Mouse (Mus musculus) CH12.LX (cell line): ENCODE results near the gene Dlg2. TPM values are rescaled to one million over a fixed set of nuclear protein-coding genes. Genes with fewer than 3 reads are reported as not detected.

Experiments used
- DNase-seq: peaks from one replicate; pipeline ENCODE4 v3.0.0-alpha.2; 2013; ENCODE audit errors: extremely low read depth
- H3K27ac ChIP-seq: 2 replicates; pipeline ENCODE4 v1.5.1; 2012; ENCODE audit warnings: low read depth, mild to moderate bottlenecking, control low read depth, moderate library complexity; ENCODE audit not compliant: insufficient read depth
- H3K27me3 ChIP-seq: replicated peaks from 2 replicates; pipeline ENCODE3; 2012; ENCODE audit warnings: inconsistent platforms
- H3K36me3 ChIP-seq, 2 experiments: replicated peaks in 1 of 2; 2 replicates each; pipeline versions ENCODE3 to v1.6.1; 2012; ENCODE audit warnings: inconsistent platforms in 1 of 2, low read length in 1 of 2, mild to moderate bottlenecking in 1 of 2, mixed read lengths in 1 of 2, moderate library complexity in 1 of 2; ENCODE audit not compliant: control insufficient read depth in 1 of 2, insufficient read depth in 1 of 2
- H3K4me1 ChIP-seq, 2 experiments: 2 replicates each; pipeline ENCODE4 v1.6.1; 2012; ENCODE audit warnings: inconsistent platforms in 1 of 2, moderate library complexity in 1 of 2; ENCODE audit not compliant: insufficient read depth in 2 of 2, control insufficient read depth in 1 of 2
- H3K4me2 ChIP-seq: 2 replicates; pipeline ENCODE4 v1.6.1; 2012; ENCODE audit warnings: low read depth, mild to moderate bottlenecking, control low read depth; ENCODE audit not compliant: poor library complexity, insufficient read depth, severe bottlenecking
- H3K4me3 ChIP-seq, 3 experiments: fragments of 150-350 bp in 1 of 3; sonication (generic) in 1 of 3; replicated peaks in 1 of 3; 2 replicates each; pipeline versions ENCODE3 to v1.5.1; 2011 to 2012; ENCODE audit warnings: low read depth in 2 of 3, low read length in 2 of 3, mild to moderate bottlenecking in 2 of 3, moderate library complexity in 2 of 3, control low read depth in 1 of 3, improper control_type of control experiment in 1 of 3, inconsistent platforms in 1 of 3, mixed read lengths in 1 of 3; ENCODE audit not compliant: poor library complexity in 1 of 3
- H3K79me2 ChIP-seq: replicated peaks from 2 replicates; pipeline ENCODE4 v1.6.1; 2012; ENCODE audit warnings: mild to moderate bottlenecking, moderate library complexity; ENCODE audit not compliant: control insufficient read depth, poor library complexity, insufficient read depth, severe bottlenecking; ENCODE audit errors: extremely low read depth
- H3K9ac ChIP-seq: 2 replicates; pipeline ENCODE4 v1.6.1; 2012; ENCODE audit warnings: low read depth, mild to moderate bottlenecking, control low read depth, moderate library complexity; ENCODE audit not compliant: insufficient read depth
- H3K9me3 ChIP-seq: replicated peaks from 2 replicates; pipeline ENCODE3; 2012; ENCODE audit warnings: low read length, inconsistent platforms, mixed read lengths
- BHLHE40 ChIP-seq: IDR thresholded peaks from 2 replicates; pipeline ENCODE4 v1.6.1; 2011; ENCODE audit warnings: mild to moderate bottlenecking, low read depth, low read length, improper control_type of control experiment
- CHD1 ChIP-seq: IDR thresholded peaks from 2 replicates; pipeline ENCODE4 v1.6.1; 2012; ENCODE audit warnings: low read depth, low read length, improper control_type of control experiment, inconsistent platforms
- CTCF ChIP-seq, 2 experiments: IDR thresholded peaks in 1 of 2; conservative IDR thresholded peaks in 1 of 2; 2 replicates each; pipeline ENCODE4 v1.5.1; 2011 to 2012; ENCODE audit warnings: low read depth in 2 of 2, low read length in 2 of 2, improper control_type of control experiment in 1 of 2, inconsistent platforms in 1 of 2, mild to moderate bottlenecking in 1 of 2, moderate library complexity in 1 of 2
- ELF1 ChIP-seq: IDR thresholded peaks from 2 replicates; pipeline ENCODE4 v1.6.1; 2014; ENCODE audit warnings: low read depth, mild to moderate bottlenecking, inconsistent platforms, low read length, improper control_type of control experiment
- ETS1 ChIP-seq: conservative IDR thresholded peaks from 2 replicates; pipeline ENCODE4 v1.6.1; 2012; ENCODE audit warnings: low read depth, mild to moderate bottlenecking, inconsistent platforms, low read length, improper control_type of control experiment, moderate library complexity
- IRF4 ChIP-seq: IDR thresholded peaks from 2 replicates; pipeline ENCODE4 v1.6.1; 2014; ENCODE audit warnings: low read depth, mild to moderate bottlenecking, inconsistent platforms, low read length, improper control_type of control experiment
- JUN ChIP-seq: IDR thresholded peaks from 2 replicates; pipeline ENCODE4 v1.6.1; 2011; ENCODE audit warnings: low read depth, mild to moderate bottlenecking, low read length, improper control_type of control experiment, moderate library complexity; ENCODE audit not compliant: insufficient read depth
- MAX ChIP-seq: IDR thresholded peaks from 2 replicates; pipeline ENCODE4 v1.6.1; 2011; ENCODE audit warnings: low read length, improper control_type of control experiment
- MAZ ChIP-seq: IDR thresholded peaks from 2 replicates; pipeline ENCODE4 v1.6.1; 2012; ENCODE audit warnings: low read depth, mild to moderate bottlenecking, inconsistent platforms, low read length, improper control_type of control experiment, moderate library complexity
- MXI1 ChIP-seq: IDR thresholded peaks from 2 replicates; pipeline ENCODE4 v1.6.1; 2011; ENCODE audit warnings: mild to moderate bottlenecking, low read depth, low read length, improper control_type of control experiment
- MYC ChIP-seq: IDR thresholded peaks from 2 replicates; pipeline ENCODE4 v1.6.1; 2011; ENCODE audit warnings: low read depth, mild to moderate bottlenecking, improper control_type of control experiment, low read length
- POLR2A ChIP-seq: IDR thresholded peaks from 2 replicates; pipeline ENCODE4 v1.6.1; 2011; ENCODE audit warnings: low read depth, mild to moderate bottlenecking, improper control_type of control experiment, low read length
- RCOR1 ChIP-seq: conservative IDR thresholded peaks from 2 replicates; pipeline ENCODE4 v1.6.1; 2012; ENCODE audit warnings: low read depth, mild to moderate bottlenecking, inconsistent platforms, low read length, improper control_type of control experiment
- SMC3 ChIP-seq: IDR thresholded peaks from 2 replicates; pipeline ENCODE4 v1.6.1; 2011; ENCODE audit warnings: low read depth, low read length, improper control_type of control experiment
- TCF12 ChIP-seq: IDR thresholded peaks from 2 replicates; pipeline ENCODE4 v1.6.1; 2014; ENCODE audit warnings: low read depth, mild to moderate bottlenecking, inconsistent platforms, low read length, improper control_type of control experiment
- UBTF ChIP-seq: IDR thresholded peaks from 2 replicates; pipeline ENCODE4 v1.6.1; 2012; ENCODE audit warnings: low read depth, mild to moderate bottlenecking, inconsistent platforms, low read length, improper control_type of control experiment, moderate library complexity
- USF1 ChIP-seq: IDR thresholded peaks from 2 replicates; pipeline ENCODE4 v1.6.1; 2014; ENCODE audit warnings: low read depth, mild to moderate bottlenecking, inconsistent platforms, low read length, improper control_type of control experiment
- ZC3H11A ChIP-seq: IDR thresholded peaks from 2 replicates; pipeline ENCODE4 v1.6.1; 2012; ENCODE audit warnings: low read depth, mild to moderate bottlenecking, inconsistent platforms, low read length, improper control_type of control experiment
- ZKSCAN1 ChIP-seq: IDR thresholded peaks from 2 replicates; pipeline ENCODE4 v1.6.1; 2012; ENCODE audit warnings: low read depth, inconsistent platforms, low read length, improper control_type of control experiment, borderline replicate concordance
- dilution Hi-C: fragments of 300-500 bp; cut with MboI; formaldehyde crosslinking; loops from 2 replicates; pipeline ENCODE4 v1.14.3; 2020; ENCODE audit warnings: low sequenced_read_pairs; ENCODE audit not compliant: extremely low pct_unique_long_range_greater_than_20kb, extremely low pct_ligation_motif_present
- in situ Hi-C: fragments of 300-500 bp; cut with MboI; formaldehyde crosslinking; loops from 3 replicates; pipeline ENCODE4 v1.14.3; 2019; ENCODE audit warnings: low sequenced_read_pairs, low pct_ligation_motif_present, low pct_unique_long_range_greater_than_20kb, mixed read lengths
- polyA plus RNA-seq: library from polyadenylated mRNA; unstranded; fragments of >175 nt; gene quantifications from 2 replicates; pipeline ENCODE4 v1.2.1, GENCODE M21; 2012; ENCODE audit warnings: low read depth; ENCODE audit not compliant: insufficient read length
- total RNA-seq, 2 experiments: library from RNA; depleted of rRNA; stranded (reverse); fragments of 300-350 nt in 1 of 2; fragments of >200 nt in 1 of 2; gene quantifications; 2 replicates each; pipeline ENCODE4 v1.2.3; 2012 to 2014

Gene Dlg2
- total and polyA plus RNA-seq, 3 experiments: 0.36 TPM; not detected in 2

GRCm38 (mm10) chr7:92040785-92041411, 1564.4 kb downstream of the Dlg2 start:
- H3K27me3 ChIP-seq: no peaks in the 10 kb centered on the region
- DNase-seq: no peak
- no peaks in the 10 kb centered on the region for H3K79me2 ChIP-seq
- no peak overlapping the region for H3K9ac ChIP-seq
- H3K36me3 ChIP-seq: no peaks in the 10 kb centered on the region
- H3K4me3 ChIP-seq: no peak overlapping the region
- no peaks in the 10 kb centered on the region for H3K9me3 ChIP-seq
- H3K27ac ChIP-seq: no peak overlapping the region
- H3K4me1 ChIP-seq: no peaks in the 10 kb centered on the region
- in situ Hi-C loops (no loop called here), dilution Hi-C loops (no loop called here)
- TF ChIP-seq IRF4 (no peak), MXI1 (no peak), POLR2A (no peak), SMC3 (no peak), CHD1 (no peak), ZKSCAN1 (no peak), ETS1 (no peak), MAX (no peak), MAZ (no peak)
- no peak overlapping the region for H3K4me2 ChIP-seq

DNA sequence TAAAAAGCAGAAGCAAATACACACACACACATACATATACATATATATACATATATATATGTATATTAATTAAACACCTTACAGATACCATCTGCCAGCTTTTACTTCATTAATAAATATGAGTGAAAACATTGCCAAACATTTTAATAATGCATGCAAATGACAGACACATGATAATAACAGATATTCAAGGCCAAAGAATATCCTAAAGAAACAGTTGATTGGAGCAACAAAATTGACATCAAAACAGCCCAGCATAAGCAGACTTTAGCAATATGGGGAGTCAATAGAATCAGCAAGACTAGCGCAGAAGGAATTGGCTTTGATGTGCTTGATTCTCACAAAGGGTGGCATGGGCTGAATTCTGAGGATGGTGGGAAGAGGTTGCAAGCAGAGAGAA, 1568.5 kb downstream of the Dlg2 start:
- Histone ChIP-seq H3K4me1 (no peaks in the 10 kb centered on the region), H3K4me2 (no peak overlapping the region), H3K9me3 (no peaks in the 10 kb centered on the region), H3K27ac (no peak overlapping the region), H3K4me3 (no peak overlapping the region), H3K79me2 (no peaks in the 10 kb centered on the region), H3K9ac (no peak overlapping the region), H3K36me3 (no peaks in the 10 kb centered on the region), H3K27me3 (no peaks in the 10 kb centered on the region)
- in situ Hi-C loops (no loop called here), dilution Hi-C loops (no loop called here)
- DNase-seq: no peak
- TF ChIP-seq BHLHE40 (no peak), JUN (no peak), UBTF (no peak), CHD1 (no peak), TCF12 (no peak), ZC3H11A (no peak)

GRCm38 (mm10) chr7:92047271-92047670, 1570.8 kb downstream of the Dlg2 start:
- Histone ChIP-seq H3K36me3 (no peaks in the 10 kb centered on the region), H3K79me2 (no peaks in the 10 kb centered on the region), H3K9me3 (no peaks in the 10 kb centered on the region), H3K4me1 (no peaks in the 10 kb centered on the region), H3K27ac (no peak overlapping the region), H3K9ac (no peak overlapping the region), H3K4me2 (no peak overlapping the region), H3K27me3 (no peaks in the 10 kb centered on the region), H3K4me3 (no peak overlapping the region)
- dilution Hi-C loops (no loop called here), in situ Hi-C loops (no loop called here)
- DNase-seq: no peak
- TF ChIP-seq CTCF (conservative IDR thresholded peaks at IDR 0.05 in 1 of 2, IDR thresholded peaks at IDR 0.05 in 1 of 2; ENCODE audit: low read depth in 2 of 2, low read length in 2 of 2) (no peak), POLR2A (no peak), RCOR1 (no peak), IRF4 (no peak), JUN (no peak), MXI1 (no peak), MYC (no peak), BHLHE40 (no peak), USF1 (no peak), ZKSCAN1 (no peak), ELF1 (no peak)
